ENCODE assay signal across 8 mouse cellular contexts in the genomic region with DNA sequence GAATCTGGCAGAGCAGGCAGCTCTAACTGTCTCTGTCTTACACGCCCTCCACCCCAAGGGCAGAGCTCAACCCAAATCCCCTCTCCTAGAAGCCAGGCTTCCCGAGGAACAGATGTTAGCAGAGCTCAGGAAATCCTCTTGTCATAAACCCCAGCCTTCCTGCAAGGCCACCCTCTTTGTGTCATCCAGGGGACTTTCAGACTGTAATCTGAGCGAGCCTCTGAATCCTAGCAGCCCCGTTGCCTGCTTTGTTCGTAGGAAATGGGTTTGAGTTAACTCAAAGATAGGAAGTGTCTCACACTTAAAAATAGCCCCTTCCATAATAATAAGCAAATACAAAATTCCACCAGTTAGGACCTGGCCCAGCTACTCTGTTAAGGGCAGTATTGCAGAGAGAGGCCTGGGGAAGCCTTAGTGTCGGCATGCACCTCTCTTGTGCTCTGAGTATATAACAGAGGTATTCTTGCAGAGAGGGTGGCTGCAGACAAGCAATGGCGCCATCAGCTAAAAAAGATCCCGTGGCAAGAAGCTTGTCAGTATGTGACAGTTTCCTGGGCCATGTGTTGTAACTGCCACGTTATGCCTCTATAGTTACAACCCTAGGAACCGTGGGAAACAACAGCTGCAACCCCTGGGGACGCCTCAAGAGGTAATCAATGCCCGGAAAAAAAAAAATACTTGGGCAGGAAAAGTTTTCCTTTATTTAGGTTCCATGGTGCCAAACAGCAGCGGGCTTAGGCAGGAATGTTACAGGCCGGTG. TPM values are rescaled to one million over a fixed set of nuclear protein-coding genes. Genes with fewer than 3 reads are reported as not detected.
DNase-seq lines count a peak whose midpoint lies in the region; ATAC-seq lines count a peak whose summit lies in the region.

No protein-coding gene starts in this region.

- 39% methylated on average over 14 of the region's 14 CpGs for WGBS in hindbrain, embryonic 13.5 days
- WGBS in hindbrain, embryonic 16.5 days: 32% methylated on average over 14 of the region's 14 CpGs
- WGBS in embryonic facial prominence, embryonic 12.5 days: 16% methylated on average over 14 of the region's 14 CpGs
- WGBS in kidney, embryonic 16.5 days: 18% methylated on average over 14 of the region's 14 CpGs

- H3K4me2 ChIP-seq in hindbrain, embryonic 13.5 days: no peak overlapping the region
- H3K4me2 ChIP-seq in hindbrain, embryonic 16.5 days (ENCODE audit: low read length): no peak overlapping the region
- no peak overlapping the region for H3K4me2 ChIP-seq in embryonic facial prominence, embryonic 12.5 days (replicated peaks)
- H3K4me2 ChIP-seq in kidney, embryonic 16.5 days (replicated peaks; ENCODE audit: low read depth, low read length): no peak overlapping the region

- no peak overlapping the region for H3K9ac ChIP-seq in hindbrain, embryonic 13.5 days
- no peak overlapping the region for H3K9ac ChIP-seq in hindbrain, embryonic 16.5 days (ENCODE audit: low read depth, low read length)
- no peak overlapping the region for H3K9ac ChIP-seq in embryonic facial prominence, embryonic 12.5 days
- H3K9ac ChIP-seq in kidney, embryonic 16.5 days (replicated peaks; ENCODE audit: low read length): 0 out of 2 replicates have a peak overlapping the region, but pooled peaks have one; percentile 28

- DNase-seq in naive thymus-derived CD4-positive, alpha-beta T cell, adult 2 months (ENCODE audit: low read depth): peak; percentile 53
- no peak for DNase-seq in cerebellum, postnatal 36 days
- no peak for DNase-seq in cerebellum, adult 9-10 months
- DNase-seq in ovary, postnatal 14 days (ENCODE audit: low spot score): no peak

- H3K36me3 ChIP-seq in hindbrain, embryonic 13.5 days: no peaks in the 10 kb centered on the region
- H3K36me3 ChIP-seq in hindbrain, embryonic 16.5 days (ENCODE audit: control insufficient read depth, insufficient read depth, low read length): no peaks in the 10 kb centered on the region
- H3K36me3 ChIP-seq in embryonic facial prominence, embryonic 12.5 days: no peaks in the 10 kb centered on the region
- H3K36me3 ChIP-seq in kidney, embryonic 16.5 days (ENCODE audit: insufficient read depth, low read length): no peaks in the 10 kb centered on the region

- no peak overlapping the region for H3K4me3 ChIP-seq in hindbrain, embryonic 13.5 days
- no peak overlapping the region for H3K4me3 ChIP-seq in hindbrain, embryonic 16.5 days (ENCODE audit: low read length)
- H3K4me3 ChIP-seq in embryonic facial prominence, embryonic 12.5 days: no peak overlapping the region
- H3K4me3 ChIP-seq in kidney, embryonic 16.5 days (ENCODE audit: low read length): no peak overlapping the region

- no peaks in the 10 kb centered on the region for H3K27me3 ChIP-seq in hindbrain, embryonic 13.5 days
- no peaks in the 10 kb centered on the region for H3K27me3 ChIP-seq in hindbrain, embryonic 16.5 days (replicated peaks; ENCODE audit: control insufficient read depth, insufficient read depth, low read length)
- no peaks in the 10 kb centered on the region for H3K27me3 ChIP-seq in embryonic facial prominence, embryonic 12.5 days
- no peaks in the 10 kb centered on the region for H3K27me3 ChIP-seq in kidney, embryonic 16.5 days (ENCODE audit: insufficient read depth, low read length)

- 0 out of 2 replicates have a peak overlapping the region, but pooled peaks have one; percentile 40 for H3K27ac ChIP-seq in hindbrain, embryonic 13.5 days
- no peak overlapping the region for H3K27ac ChIP-seq in hindbrain, embryonic 16.5 days (ENCODE audit: low read depth, low read length)
- peak overlapping the region; percentile 41 for H3K27ac ChIP-seq in embryonic facial prominence, embryonic 12.5 days
- H3K27ac ChIP-seq in kidney, embryonic 16.5 days (ENCODE audit: low read length): peak overlapping the region; percentile 83

- no peaks in the 10 kb centered on the region for H3K9me3 ChIP-seq in hindbrain, embryonic 13.5 days
- no peaks in the 10 kb centered on the region for H3K9me3 ChIP-seq in hindbrain, embryonic 16.5 days (ENCODE audit: control insufficient read depth, low read length)
- H3K9me3 ChIP-seq in embryonic facial prominence, embryonic 12.5 days: no peaks in the 10 kb centered on the region
- no peaks in the 10 kb centered on the region for H3K9me3 ChIP-seq in kidney, embryonic 16.5 days (ENCODE audit: low read length)

- peaks cover 16% of the 10 kb centered on the region for H3K4me1 ChIP-seq in hindbrain, embryonic 13.5 days (replicated peaks)
- peaks cover 3% of the 10 kb centered on the region; the same call in 1 of the 2 replicates for H3K4me1 ChIP-seq in hindbrain, embryonic 16.5 days (ENCODE audit: control insufficient read depth, insufficient read depth, low read depth, low read length)
- H3K4me1 ChIP-seq in embryonic facial prominence, embryonic 12.5 days: peaks cover 22% of the 10 kb centered on the region
- peaks cover 26% of the 10 kb centered on the region for H3K4me1 ChIP-seq in kidney, embryonic 16.5 days (ENCODE audit: insufficient read depth, low read length)

- no peak for ATAC-seq in hindbrain, embryonic 13.5 days (ENCODE audit: low FRiP score)
- no peak for ATAC-seq in hindbrain, embryonic 16.5 days
- no peak; the same call in 1 of the 2 replicates for ATAC-seq in embryonic facial prominence, embryonic 12.5 days (ENCODE audit: insufficient number of reproducible peaks, insufficient read depth, low FRiP score, low TSS enrichment)
- ATAC-seq in kidney, embryonic 16.5 days (ENCODE audit: low FRiP score, low TSS enrichment): peak; percentile 61; the same call in 1 of the 2 replicates

RNA-seq across cellular contexts. Expression of a gene that starts 17.1 kb away (rescaled TPM):
- 5.4 and 6.6 TPM in 2 replicates for polyA plus RNA-seq in hindbrain, embryonic 13.5 days (2015; fragmentation: Nextera tagmentation; extraction: Ambion mirVana)
- 3.9 and 5.3 TPM in 2 replicates for polyA plus RNA-seq in hindbrain, embryonic 16.5 days (2015; fragmentation: Nextera tagmentation; extraction: Ambion mirVana)
- 3.4 and 4.0 TPM in 2 replicates for polyA plus RNA-seq in embryonic facial prominence, embryonic 12.5 days (2016; fragmentation: Nextera tagmentation; extraction: Ambion mirVana)
- polyA plus RNA-seq in kidney, embryonic 16.5 days (2015; fragmentation: Nextera tagmentation; extraction: Ambion mirVana): 0.42 TPM in 1 of 2 replicates, not detected in the other

RNA-seq across cellular contexts. Expression of a gene that starts 48.8 kb away (rescaled TPM):
- 33.4 and 34.4 TPM in 2 replicates for polyA plus RNA-seq in hindbrain, embryonic 13.5 days (2015; fragmentation: Nextera tagmentation; extraction: Ambion mirVana)
- 37.0 and 41.3 TPM in 2 replicates for polyA plus RNA-seq in hindbrain, embryonic 16.5 days (2015; fragmentation: Nextera tagmentation; extraction: Ambion mirVana)
- 25.4 and 25.7 TPM in 2 replicates for polyA plus RNA-seq in embryonic facial prominence, embryonic 12.5 days (2016; fragmentation: Nextera tagmentation; extraction: Ambion mirVana)
- 10.0 and 12.9 TPM in 2 replicates for polyA plus RNA-seq in kidney, embryonic 16.5 days (2015; fragmentation: Nextera tagmentation; extraction: Ambion mirVana)
